Mouse (Mus musculus) CD4-positive, CD25-positive, alpha-beta regulatory T cell, adult 2 months (primary cell): Measurements from ENCODE around the gene Igtp.
"Not testable (repeated sequence)": the region's sequence is repeated elsewhere in the genome, so short reads cannot be mapped to it uniquely, and the experiment has no call there.

Source experiments
- DNase-seq: peaks from one replicate; pipeline ENCODE4 v3.0.0-alpha.2; 2012; ENCODE audit warnings: low read depth, low spot score

Gene Igtp

GRCm38 (mm10) chr11:58213673-58214342 lies 14.5 kb downstream of the Igtp start:
- no peak for DNase-seq

- peak; percentile 88 for DNase-seq
Measured at GRCm38 (mm10) chr11:58214391-58215048, 15.2 kb downstream of the Igtp start.

- not testable (repeated sequence) for DNase-seq
Measured at GRCm38 (mm10) chr11:58215049-58215430, 15.7 kb downstream of the Igtp start.

- no peak for DNase-seq
Measured at GRCm38 (mm10) chr11:58215814-58216213, 16.5 kb downstream of the Igtp start.

GRCm38 (mm10) chr11:58216823-58217222 lies 17.5 kb downstream of the Igtp start:
- peak; percentile 31 for DNase-seq

GRCm38 (mm10) chr11:58223751-58224150 lies 24.4 kb downstream of the Igtp start:
- DNase-seq = peak; percentile 34

- peak; percentile 69 for DNase-seq
Measured at GRCm38 (mm10) chr11:58224313-58224712, 25.0 kb downstream of the Igtp start.

GRCm38 (mm10) chr11:58224872-58225271 lies 25.5 kb downstream of the Igtp start:
- DNase-seq = not testable (repeated sequence)

- peak; percentile 87 for DNase-seq
Measured at GRCm38 (mm10) chr11:58225655-58226054, 26.3 kb downstream of the Igtp start.

GRCm38 (mm10) chr11:58226425-58226824 lies 27.1 kb downstream of the Igtp start:
- no peak for DNase-seq

- DNase-seq = not testable (repeated sequence)
Measured at GRCm38 (mm10) chr11:58228021-58228420, 28.7 kb downstream of the Igtp start.

- DNase-seq = peak; percentile 56
Measured at GRCm38 (mm10) chr11:58230396-58230910, 31.1 kb downstream of the Igtp start.

GRCm38 (mm10) chr11:58231156-58231555 lies 31.8 kb downstream of the Igtp start:
- DNase-seq = no peak

- DNase-seq = not testable (repeated sequence)
Measured at GRCm38 (mm10) chr11:58234551-58234950, 35.2 kb downstream of the Igtp start.

- peak; percentile 84 for DNase-seq
Measured at GRCm38 (mm10) chr11:58235152-58235551, 35.8 kb downstream of the Igtp start.

GRCm38 (mm10) chr11:58238840-58239791 lies 39.8 kb downstream of the Igtp start:
- DNase-seq = peak; percentile 78

GRCm38 (mm10) chr11:58247294-58247693 lies 47.9 kb downstream of the Igtp start:
- no peak for DNase-seq

GRCm38 (mm10) chr11:58249203-58249981 lies 50.0 kb downstream of the Igtp start:
- no peak for DNase-seq

- no peak for DNase-seq
Measured at GRCm38 (mm10) chr11:58250550-58250949, 51.2 kb downstream of the Igtp start.

- DNase-seq = no peak
Measured at GRCm38 (mm10) chr11:58254411-58254810, 55.1 kb downstream of the Igtp start.
